Mouse (Mus musculus): ENCODE measurements around the gene Arrdc1. TPM values are rescaled to one million over a fixed set of nuclear protein-coding genes. Genes with fewer than 3 reads are reported as not detected.

Arrdc1 gene
- total and polyA plus RNA-seq, 3 experiments, result 4.5 to 27.1 (median 5.7) TPM

DNA sequence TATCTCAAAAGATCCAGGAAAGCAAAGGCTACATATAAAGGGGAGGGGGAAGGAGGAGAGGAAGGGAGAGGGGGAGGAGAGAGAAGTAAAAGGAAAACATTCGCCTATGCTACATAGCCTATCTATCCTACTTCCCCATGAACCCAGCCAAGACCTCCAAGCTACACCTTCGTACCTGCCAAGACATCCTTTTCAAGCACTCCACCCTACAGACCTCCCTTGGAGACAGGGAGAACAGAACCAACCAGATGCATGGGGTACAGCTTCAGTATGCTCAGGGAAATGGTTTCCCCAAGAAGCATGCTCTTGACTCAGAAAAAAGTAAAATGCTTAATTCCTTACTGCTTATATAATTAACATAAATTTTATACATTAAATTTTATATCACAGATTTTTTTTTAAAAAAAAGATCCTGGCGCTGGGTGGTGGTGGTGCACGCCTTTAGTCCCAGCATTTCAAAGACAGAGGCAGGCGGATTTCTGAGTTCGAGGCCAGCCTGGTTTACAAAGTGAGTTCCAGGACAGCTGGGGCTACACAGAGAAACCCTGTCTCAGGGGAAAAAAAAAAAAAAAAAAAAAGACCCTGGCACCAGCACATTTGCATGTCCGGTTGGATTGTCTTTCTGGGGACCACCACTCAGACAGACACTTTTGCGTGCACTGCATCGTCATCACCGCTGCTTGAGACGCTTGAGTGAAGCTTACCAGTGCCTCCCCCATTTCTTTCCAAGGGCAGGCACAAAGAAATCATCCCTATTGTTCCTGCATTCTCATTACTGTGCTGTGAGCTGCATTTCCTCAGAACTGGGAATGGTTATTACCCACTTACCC is 30.0 kb downstream of the Arrdc1 start:
- Histone ChIP-seq H3K79me2 (replicated peaks; ENCODE audit: control insufficient read depth, insufficient read depth, low read length) (peaks cover 7% of the 10 kb centered on the region), H3K27ac (no peak overlapping the region), H3K36me3 (ENCODE audit: control insufficient read depth, insufficient read depth, low read length) (peaks cover 10% of the 10 kb centered on the region), H3K27me3 (ENCODE audit: control insufficient read depth, insufficient read depth, low read length) (no peaks in the 10 kb centered on the region), H3K9ac (ENCODE audit: low read depth, low read length) (no peak overlapping the region), H3K4me3 (no peak overlapping the region), H3K4me1 (ENCODE audit: control insufficient read depth, insufficient read depth, low read length) (peaks cover 9% of the 10 kb centered on the region)
- TF ChIP-seq CTCF (IDR thresholded peaks at IDR 0.05) (no peak), EP300 (IDR thresholded peaks at IDR 0.05; ENCODE audit: insufficient read depth, low read depth, low read length) (no peak), POLR2A (IDR thresholded peaks at IDR 0.05; ENCODE audit: insufficient read depth, low read depth, low read length) (no peak)
- WGBS, result 65% methylated on average over 11 of the region's 11 CpGs
- no peak for DNase-seq
- intact Hi-C loops (cut with DNase I), result no loop called here

DNA sequence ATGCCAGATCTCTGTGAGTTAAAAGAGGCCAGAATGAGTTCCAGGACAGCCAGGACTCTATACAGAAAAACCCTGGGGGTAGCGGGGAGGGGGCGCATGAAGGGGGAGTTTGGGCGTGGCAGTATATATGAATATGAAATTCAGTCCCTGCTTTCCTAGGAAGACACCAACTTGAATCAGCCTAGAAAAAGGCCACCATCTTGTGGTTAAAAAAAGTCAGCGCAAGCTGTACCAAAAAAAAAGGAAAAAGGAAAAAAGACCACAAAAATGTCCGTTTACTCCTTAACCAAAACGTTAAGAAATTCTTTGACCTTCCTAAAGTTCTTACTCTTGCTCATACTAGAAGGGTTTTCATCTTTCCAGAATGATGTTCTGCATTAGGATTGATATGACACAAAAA is 32.1 kb downstream of the Arrdc1 start:
- Histone ChIP-seq H3K27me3 (ENCODE audit: control insufficient read depth, insufficient read depth, low read length) (no peaks in the 10 kb centered on the region), H3K4me1 (ENCODE audit: control insufficient read depth, insufficient read depth, low read length) (peaks cover 9% of the 10 kb centered on the region), H3K79me2 (replicated peaks; ENCODE audit: control insufficient read depth, insufficient read depth, low read length) (peaks cover 5% of the 10 kb centered on the region), H3K36me3 (ENCODE audit: control insufficient read depth, insufficient read depth, low read length) (peaks cover 10% of the 10 kb centered on the region), H3K9ac (ENCODE audit: low read depth, low read length) (no peak overlapping the region), H3K27ac (no peak overlapping the region), H3K4me3 (no peak overlapping the region)
- no peak for DNase-seq
- TF ChIP-seq EP300 (IDR thresholded peaks at IDR 0.05; ENCODE audit: insufficient read depth, low read depth, low read length) (no peak), POLR2A (IDR thresholded peaks at IDR 0.05; ENCODE audit: insufficient read depth, low read depth, low read length) (no peak), CTCF (IDR thresholded peaks at IDR 0.05) (peak; percentile 39)
- intact Hi-C loops (cut with DNase I), result no loop called here
- 80% methylated on average over 6 of the region's 6 CpGs for WGBS

DNA sequence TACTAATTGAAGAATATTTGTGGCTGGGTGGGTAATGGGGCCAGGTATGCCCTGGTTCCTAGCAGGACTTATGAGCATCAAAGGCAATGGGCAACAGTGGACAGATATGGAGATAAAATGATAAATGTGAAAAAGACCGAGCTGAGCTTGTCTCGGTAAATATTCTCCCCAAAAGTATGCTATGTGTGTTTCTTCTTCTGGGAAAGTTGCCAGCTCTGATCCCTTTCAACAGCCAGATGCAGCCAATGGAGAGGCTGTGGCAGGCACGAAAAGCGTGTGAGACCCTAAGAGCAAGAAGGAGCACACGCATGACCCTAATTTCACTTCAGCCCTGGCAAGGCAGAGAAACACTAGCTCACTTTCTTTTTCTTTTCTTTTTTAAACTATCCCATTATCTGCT is 34.0 kb downstream of the Arrdc1 start:
- Histone ChIP-seq H3K27me3 (ENCODE audit: control insufficient read depth, insufficient read depth, low read length) (no peaks in the 10 kb centered on the region), H3K4me3 (no peak overlapping the region), H3K4me1 (ENCODE audit: control insufficient read depth, insufficient read depth, low read length) (peaks cover 10% of the 10 kb centered on the region), H3K36me3 (ENCODE audit: control insufficient read depth, insufficient read depth, low read length) (peaks cover 6% of the 10 kb centered on the region), H3K27ac (no peak overlapping the region), H3K9ac (ENCODE audit: low read depth, low read length) (no peak overlapping the region), H3K79me2 (replicated peaks; ENCODE audit: control insufficient read depth, insufficient read depth, low read length) (peaks cover 16% of the 10 kb centered on the region)
- intact Hi-C loops (cut with DNase I), result no loop called here
- 50% methylated on average over 5 of the region's 5 CpGs for WGBS
- TF ChIP-seq CTCF (IDR thresholded peaks at IDR 0.05) (no peak), EP300 (IDR thresholded peaks at IDR 0.05; ENCODE audit: insufficient read depth, low read depth, low read length) (no peak), POLR2A (IDR thresholded peaks at IDR 0.05; ENCODE audit: insufficient read depth, low read depth, low read length) (no peak)
- no peak for DNase-seq

DNA sequence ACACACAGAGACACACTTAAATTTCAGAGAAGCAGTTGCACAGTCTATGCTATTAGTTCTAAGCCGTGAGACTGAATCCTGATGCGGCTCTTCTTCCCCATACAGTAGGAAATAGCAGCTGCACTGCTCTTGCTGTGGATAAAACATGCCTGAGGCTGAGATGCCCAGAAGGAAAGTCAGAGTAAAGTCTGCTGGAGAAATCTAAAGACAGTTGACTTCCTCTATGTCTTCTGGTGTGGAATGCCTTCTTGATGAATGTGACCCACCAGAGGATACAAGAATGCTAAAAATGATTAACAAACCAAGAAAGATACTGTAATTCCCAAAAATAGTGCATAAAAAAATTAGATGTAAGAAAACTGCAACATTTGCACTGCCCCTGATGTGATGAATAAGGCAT is 35.8 kb downstream of the Arrdc1 start:
- no peak overlapping the region for H3K4me3 ChIP-seq
- DNase-seq, result no peak
- H3K27me3 ChIP-seq (ENCODE audit: control insufficient read depth, insufficient read depth, low read length), result no peaks in the 10 kb centered on the region
- H3K79me2 ChIP-seq (replicated peaks; ENCODE audit: control insufficient read depth, insufficient read depth, low read length), result peaks cover 17% of the 10 kb centered on the region
- no peak for TF ChIP-seq POLR2A (IDR thresholded peaks at IDR 0.05; ENCODE audit: insufficient read depth, low read depth, low read length)
- no peak for TF ChIP-seq EP300 (IDR thresholded peaks at IDR 0.05; ENCODE audit: insufficient read depth, low read depth, low read length)
- no peak for TF ChIP-seq CTCF (IDR thresholded peaks at IDR 0.05)
- H3K4me1 ChIP-seq (ENCODE audit: control insufficient read depth, insufficient read depth, low read length), result peaks cover 4% of the 10 kb centered on the region; the same call in 1 of the 2 replicates
- no peak overlapping the region for H3K9ac ChIP-seq (ENCODE audit: low read depth, low read length)
- peaks cover 3% of the 10 kb centered on the region for H3K36me3 ChIP-seq (ENCODE audit: control insufficient read depth, insufficient read depth, low read length)
- WGBS, result 81% methylated on average over 2 of the region's 2 CpGs
- no peak overlapping the region for H3K27ac ChIP-seq
- intact Hi-C loops (cut with DNase I), result no loop called here

DNA sequence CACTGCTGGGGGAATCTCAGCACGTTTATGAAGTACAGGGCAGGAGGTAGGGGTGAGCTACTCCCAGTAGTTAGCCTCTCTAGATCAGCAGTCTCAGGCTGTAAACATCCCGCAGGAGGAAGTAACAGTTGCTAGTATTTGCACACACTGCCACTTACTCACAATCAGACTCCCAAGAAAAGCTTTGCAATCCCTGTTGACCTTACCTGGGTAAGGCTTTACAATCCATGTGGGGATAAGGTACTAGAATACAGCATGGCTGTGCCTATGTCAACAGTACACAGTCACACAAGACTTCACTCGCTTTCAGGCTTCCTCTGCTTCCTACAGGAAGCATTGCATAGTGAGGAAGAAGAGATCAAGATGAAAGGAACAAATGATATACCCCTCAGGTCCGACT is 38.3 kb downstream of the Arrdc1 start:
- Histone ChIP-seq H3K79me2 (replicated peaks; ENCODE audit: control insufficient read depth, insufficient read depth, low read length) (peaks cover 18% of the 10 kb centered on the region), H3K36me3 (ENCODE audit: control insufficient read depth, insufficient read depth, low read length) (peaks cover 5% of the 10 kb centered on the region), H3K27ac (no peak overlapping the region), H3K4me3 (no peak overlapping the region), H3K4me1 (ENCODE audit: control insufficient read depth, insufficient read depth, low read length) (peaks cover 8% of the 10 kb centered on the region), H3K27me3 (ENCODE audit: control insufficient read depth, insufficient read depth, low read length) (no peaks in the 10 kb centered on the region), H3K9ac (ENCODE audit: low read depth, low read length) (no peak overlapping the region)
- TF ChIP-seq EP300 (IDR thresholded peaks at IDR 0.05; ENCODE audit: insufficient read depth, low read depth, low read length) (no peak), CTCF (IDR thresholded peaks at IDR 0.05) (no peak), POLR2A (IDR thresholded peaks at IDR 0.05; ENCODE audit: insufficient read depth, low read depth, low read length) (no peak)
- 62% methylated on average over 4 of the region's 4 CpGs for WGBS
- no peak for DNase-seq
- intact Hi-C loops (cut with DNase I), result no loop called here

DNA sequence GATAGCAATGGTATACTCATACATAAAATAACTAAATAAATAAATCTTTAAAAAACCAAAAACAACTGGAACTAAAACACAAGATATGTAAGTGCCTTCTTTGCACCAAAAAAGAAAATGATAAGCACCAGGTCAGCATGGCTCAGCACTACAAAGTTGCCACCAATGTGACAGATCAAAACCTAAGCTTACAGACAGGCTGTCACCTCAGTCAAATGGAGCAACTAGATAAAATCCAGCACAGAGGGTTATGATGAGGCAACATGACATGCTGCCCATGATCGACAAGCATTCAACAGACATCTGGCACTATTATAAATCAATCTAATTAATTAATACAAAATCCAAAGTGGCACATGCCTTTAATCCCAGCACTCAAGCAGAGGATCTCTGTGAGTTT is 40.8 kb downstream of the Arrdc1 start:
- Histone ChIP-seq H3K79me2 (replicated peaks; ENCODE audit: control insufficient read depth, insufficient read depth, low read length) (peaks cover 17% of the 10 kb centered on the region), H3K36me3 (ENCODE audit: control insufficient read depth, insufficient read depth, low read length) (peaks cover 12% of the 10 kb centered on the region), H3K4me3 (no peak overlapping the region), H3K9ac (ENCODE audit: low read depth, low read length) (no peak overlapping the region), H3K27ac (no peak overlapping the region), H3K4me1 (ENCODE audit: control insufficient read depth, insufficient read depth, low read length) (peaks cover 15% of the 10 kb centered on the region), H3K27me3 (ENCODE audit: control insufficient read depth, insufficient read depth, low read length) (no peaks in the 10 kb centered on the region)
- TF ChIP-seq POLR2A (IDR thresholded peaks at IDR 0.05; ENCODE audit: insufficient read depth, low read depth, low read length), result no peak
- TF ChIP-seq CTCF (IDR thresholded peaks at IDR 0.05), result no peak
- TF ChIP-seq EP300 (IDR thresholded peaks at IDR 0.05; ENCODE audit: insufficient read depth, low read depth, low read length), result no peak
- 94% methylated on average over 1 of the region's 1 CpGs for WGBS
- intact Hi-C loops (cut with DNase I), result no loop called here
- DNase-seq, result no peak
